Mouse (Mus musculus) limb, embryonic 15.5 days (tissue): ENCODE measurements at regions not wholly inside any gene's neighbourhood (a gene's known extent, or its start where the extent isn't known, plus 50 kb on each side); places are given as distances from the start of the nearest gene placed in this dataset.
"Not testable (repeated sequence)": the region's sequence is repeated elsewhere in the genome, so short reads cannot be mapped to it uniquely, and the experiment has no call there.

Source experiments
- ATAC-seq: fragments of 200-750 bp; cut with Nextera tagmentation; 2 replicates; pipeline ENCODE4 v1.8.0; 2017; ENCODE audit warnings: low read depth, moderate TSS enrichment; ENCODE audit not compliant: insufficient number of reproducible peaks, low FRiP score, low TSS enrichment
- H3K27ac ChIP-seq: fragments of 300-500 bp; sonication (generic); 2 replicates; pipeline ENCODE4 v1.5.1; 2015; ENCODE audit warnings: moderate library complexity, mild to moderate bottlenecking, inconsistent platforms
- H3K27me3 ChIP-seq: fragments of 300-500 bp; sonication (generic); 2 replicates; pipeline ENCODE4 v1.6.1; 2015; ENCODE audit warnings: inconsistent platforms
- H3K36me3 ChIP-seq: fragments of 300-500 bp; sonication (generic); 2 replicates; pipeline ENCODE4 v1.6.1; 2015; ENCODE audit warnings: inconsistent platforms
- H3K4me1 ChIP-seq: fragments of 300-500 bp; sonication (generic); 2 replicates; pipeline ENCODE4 v1.6.1; 2015; ENCODE audit warnings: inconsistent platforms
- H3K4me2 ChIP-seq: fragments of 300-500 bp; sonication (generic); 2 replicates; pipeline ENCODE4 v1.6.1; 2015; ENCODE audit warnings: mild to moderate bottlenecking, inconsistent platforms
- H3K4me3 ChIP-seq: fragments of 300-500 bp; sonication (generic); 2 replicates; pipeline ENCODE4 v1.5.1; 2015; ENCODE audit warnings: mild to moderate bottlenecking, inconsistent platforms
- H3K9ac ChIP-seq: fragments of 300-500 bp; sonication (generic); 2 replicates; pipeline ENCODE4 v1.6.1; 2015; ENCODE audit warnings: inconsistent platforms
- H3K9me3 ChIP-seq: fragments of 300-500 bp; sonication (generic); 2 replicates; pipeline ENCODE4 v1.6.1; 2016; ENCODE audit warnings: inconsistent platforms
- WGBS: fragments of 180-500 bp; shearing (Covaris S2); methylation state at CpG from one replicate; pipeline ENCODE4 v1.1.7; 2015; 5-methylcytosine and 5-hydroxymethylcytosine counted together

- Histone ChIP-seq H3K4me3 (no peak overlapping the region), H3K4me2 (no peak overlapping the region), H3K4me1 (no peaks in the 10 kb centered on the region), H3K9me3 (no peaks in the 10 kb centered on the region), H3K27me3 (no peaks in the 10 kb centered on the region), H3K36me3 (no peaks in the 10 kb centered on the region), H3K27ac (no peak overlapping the region), H3K9ac (no peak overlapping the region)
- 80% methylated on average over 4 of the region's 4 CpGs for WGBS
- ATAC-seq: no peak
These were observed 228.4 kb upstream of the Hand2 start for GRCm38 (mm10) chr8:57092403-57092802.

GRCm38 (mm10) chr8:57095169-57095568 lies 225.6 kb upstream of the Hand2 start:
- H3K4me3 ChIP-seq: no peak overlapping the region
- H3K27ac ChIP-seq: no peak overlapping the region
- WGBS: 18% methylated on average over 2 of the region's 2 CpGs
- no peaks in the 10 kb centered on the region for H3K4me1 ChIP-seq
- H3K4me2 ChIP-seq: no peak overlapping the region
- H3K27me3 ChIP-seq: no peaks in the 10 kb centered on the region
- no peak overlapping the region for H3K9ac ChIP-seq
- no peaks in the 10 kb centered on the region for H3K9me3 ChIP-seq
- ATAC-seq: no peak; the same call in 1 of the 2 replicates
- no peaks in the 10 kb centered on the region for H3K36me3 ChIP-seq

- not testable (repeated sequence) for H3K36me3 ChIP-seq, H3K4me3 ChIP-seq, H3K9ac ChIP-seq, H3K4me1 ChIP-seq, H3K27me3 ChIP-seq, H3K27ac ChIP-seq, ATAC-seq, H3K9me3 ChIP-seq, H3K4me2 ChIP-seq
- WGBS: 43% methylated on average over 4 of the region's 6 CpGs
These were observed 209.9 kb upstream of the Hand2 start for GRCm38 (mm10) chr8:57110765-57111402.

GRCm38 (mm10) chr8:57111403-57111771 lies 209.4 kb upstream of the Hand2 start:
- no peak for ATAC-seq
- H3K4me1 ChIP-seq: no peaks in the 10 kb centered on the region
- 31% methylated on average over 2 of the region's 2 CpGs for WGBS
- no peak overlapping the region for H3K9ac ChIP-seq
- H3K36me3 ChIP-seq: no peaks in the 10 kb centered on the region
- no peaks in the 10 kb centered on the region for H3K27me3 ChIP-seq
- H3K4me3 ChIP-seq: no peak overlapping the region
- no peak overlapping the region for H3K27ac ChIP-seq
- no peak overlapping the region for H3K4me2 ChIP-seq
- no peaks in the 10 kb centered on the region for H3K9me3 ChIP-seq

- no peak for ATAC-seq
- no peaks in the 10 kb centered on the region for H3K9me3 ChIP-seq
- H3K36me3 ChIP-seq: no peaks in the 10 kb centered on the region
- H3K4me3 ChIP-seq: no peak overlapping the region
- no peak overlapping the region for H3K4me2 ChIP-seq
- no peak overlapping the region for H3K9ac ChIP-seq
- H3K27ac ChIP-seq: no peak overlapping the region
- WGBS: 31% methylated on average over 2 of the region's 2 CpGs
- H3K4me1 ChIP-seq: no peaks in the 10 kb centered on the region
- no peaks in the 10 kb centered on the region for H3K27me3 ChIP-seq
These were observed 206.9 kb upstream of the Hand2 start for GRCm38 (mm10) chr8:57113915-57114314.

- whole genome bisulfite sequencing: 90% methylated on average over 2 of the region's 2 CpGs
- Histone ChIP-seq H3K4me3 (no peak overlapping the region), H3K27me3 (no peaks in the 10 kb centered on the region), H3K36me3 (no peaks in the 10 kb centered on the region), H3K4me2 (no peak overlapping the region), H3K9ac (no peak overlapping the region), H3K4me1 (no peaks in the 10 kb centered on the region), H3K27ac (no peak overlapping the region), H3K9me3 (no peaks in the 10 kb centered on the region)
- ATAC-seq: no peak
These were observed 205.5 kb upstream of the Hand2 start for GRCm38 (mm10) chr8:57115303-57115702.

- Histone ChIP-seq H3K9ac (no peak overlapping the region), H3K4me1 (no peaks in the 10 kb centered on the region), H3K27me3 (no peaks in the 10 kb centered on the region), H3K36me3 (no peaks in the 10 kb centered on the region), H3K9me3 (no peaks in the 10 kb centered on the region), H3K4me2 (no peak overlapping the region), H3K27ac (no peak overlapping the region), H3K4me3 (no peak overlapping the region)
- WGBS: 28% methylated on average over 2 of the region's 2 CpGs
- ATAC-seq: no peak
These were observed 186.7 kb upstream of the Hand2 start for GRCm38 (mm10) chr8:57134041-57134440.

GRCm38 (mm10) chr8:57134726-57135125 lies 186.1 kb upstream of the Hand2 start:
- no peaks in the 10 kb centered on the region for H3K36me3 ChIP-seq
- no peaks in the 10 kb centered on the region for H3K9me3 ChIP-seq
- no peaks in the 10 kb centered on the region for H3K27me3 ChIP-seq
- H3K4me1 ChIP-seq: no peaks in the 10 kb centered on the region
- no peak overlapping the region for H3K4me3 ChIP-seq
- H3K27ac ChIP-seq: no peak overlapping the region
- no peak overlapping the region for H3K4me2 ChIP-seq
- ATAC-seq: no peak
- no peak overlapping the region for H3K9ac ChIP-seq
- WGBS: 56% methylated on average over 5 of the region's 5 CpGs

- Histone ChIP-seq H3K4me2 (no peak overlapping the region), H3K4me1 (no peaks in the 10 kb centered on the region), H3K27ac (no peak overlapping the region), H3K9ac (no peak overlapping the region), H3K36me3 (no peaks in the 10 kb centered on the region), H3K4me3 (no peak overlapping the region), H3K27me3 (no peaks in the 10 kb centered on the region), H3K9me3 (no peaks in the 10 kb centered on the region)
- WGBS: 74% methylated on average over 5 of the region's 5 CpGs
- no peak for ATAC-seq
These were observed 172.7 kb upstream of the Hand2 start for GRCm38 (mm10) chr8:57148036-57148435.

- WGBS: 88% methylated on average over 2 of the region's 2 CpGs
- no peak for ATAC-seq
- Histone ChIP-seq H3K27me3 (no peaks in the 10 kb centered on the region), H3K9me3 (no peaks in the 10 kb centered on the region), H3K4me3 (no peak overlapping the region), H3K4me1 (no peaks in the 10 kb centered on the region), H3K4me2 (no peak overlapping the region), H3K27ac (no peak overlapping the region), H3K36me3 (no peaks in the 10 kb centered on the region), H3K9ac (no peak overlapping the region)
These were observed 129.6 kb upstream of the Hand2 start for GRCm38 (mm10) chr8:57191153-57191552.

- H3K4me3 ChIP-seq: no peak overlapping the region
- no peak overlapping the region for H3K27ac ChIP-seq
- no peaks in the 10 kb centered on the region for H3K4me1 ChIP-seq
- H3K36me3 ChIP-seq: no peaks in the 10 kb centered on the region
- no peaks in the 10 kb centered on the region for H3K9me3 ChIP-seq
- H3K27me3 ChIP-seq: no peaks in the 10 kb centered on the region
- 74% methylated on average over 8 of the region's 8 CpGs for WGBS
- H3K9ac ChIP-seq: no peak overlapping the region
- no peak for ATAC-seq
- H3K4me2 ChIP-seq: no peak overlapping the region
These were observed 120.5 kb upstream of the Hand2 start for GRCm38 (mm10) chr8:57200280-57200679.

- H3K4me2 ChIP-seq: no peak overlapping the region
- H3K27me3 ChIP-seq: no peaks in the 10 kb centered on the region
- H3K4me1 ChIP-seq: peaks cover 4% of the 10 kb centered on the region
- H3K4me3 ChIP-seq: no peak overlapping the region
- no peak overlapping the region for H3K27ac ChIP-seq
- H3K9me3 ChIP-seq: no peaks in the 10 kb centered on the region
- H3K9ac ChIP-seq: no peak overlapping the region
- 82% methylated on average over 6 of the region's 6 CpGs for WGBS
- H3K36me3 ChIP-seq: no peaks in the 10 kb centered on the region
- ATAC-seq: no peak
These were observed 111.2 kb upstream of the Hand2 start for GRCm38 (mm10) chr8:57209584-57209983.

- H3K4me1 ChIP-seq: peaks cover 4% of the 10 kb centered on the region
- no peaks in the 10 kb centered on the region for H3K27me3 ChIP-seq
- no peak overlapping the region for H3K4me3 ChIP-seq
- H3K36me3 ChIP-seq: no peaks in the 10 kb centered on the region
- ATAC-seq: no peak
- H3K9me3 ChIP-seq: no peaks in the 10 kb centered on the region
- 57% methylated on average over 5 of the region's 5 CpGs for WGBS
- no peak overlapping the region for H3K4me2 ChIP-seq
- H3K9ac ChIP-seq: no peak overlapping the region
- no peak overlapping the region for H3K27ac ChIP-seq
These were observed 107.7 kb upstream of the Hand2 start for GRCm38 (mm10) chr8:57213066-57213465.
